Mouse (Mus musculus): ENCODE data around the gene Hoxd11. TPM values are rescaled to one million over a fixed set of nuclear protein-coding genes. Genes with fewer than 3 reads are reported as not detected.

Hoxd11 gene
- polyA plus RNA-seq, 1 experiment from 2014 or later, result not detected

- Histone ChIP-seq H3K4me1 (ENCODE audit: control insufficient read depth, insufficient read depth, low read length) (no peaks in the 10 kb centered on the region), H3K9me3 (replicated peaks; ENCODE audit: control insufficient read depth, low read length) (no peaks in the 10 kb centered on the region), H3K36me3 (ENCODE audit: control insufficient read depth, insufficient read depth, low read length) (no peaks in the 10 kb centered on the region), H3K27ac (ENCODE audit: low read depth, low read length) (no peak overlapping the region), H3K4me3 (ENCODE audit: low read depth, low read length) (no peak overlapping the region), H3K27me3 (ENCODE audit: control insufficient read depth, insufficient read depth, low read length) (peaks cover 96% of the 10 kb centered on the region), H3K9ac (ENCODE audit: low read depth, low read length) (no peak overlapping the region), H3K4me2 (no peak overlapping the region)
- under 1% methylated on average over 18 of the region's 18 CpGs for WGBS (ENCODE audit: insufficient replicate concordance)
- no peak for ATAC-seq (replicated peaks; ENCODE audit: insufficient number of reproducible peaks, low FRiP score, low TSS enrichment)
Measured at GRCm38 (mm10) chr2:74683471-74683951, 4.2 kb downstream of the Hoxd11 start.

- no peak overlapping the region for H3K4me3 ChIP-seq (ENCODE audit: low read depth, low read length)
- no peaks in the 10 kb centered on the region for H3K36me3 ChIP-seq (ENCODE audit: control insufficient read depth, insufficient read depth, low read length)
- H3K4me2 ChIP-seq, result no peak overlapping the region
- no peak overlapping the region for H3K9ac ChIP-seq (ENCODE audit: low read depth, low read length)
- H3K27me3 ChIP-seq (ENCODE audit: control insufficient read depth, insufficient read depth, low read length), result peaks cover 96% of the 10 kb centered on the region
- 3% methylated on average over 12 of the region's 12 CpGs for WGBS (ENCODE audit: insufficient replicate concordance)
- ATAC-seq (replicated peaks; ENCODE audit: insufficient number of reproducible peaks, low FRiP score, low TSS enrichment), result no peak
- no peaks in the 10 kb centered on the region for H3K9me3 ChIP-seq (replicated peaks; ENCODE audit: control insufficient read depth, low read length)
- H3K4me1 ChIP-seq (ENCODE audit: control insufficient read depth, insufficient read depth, low read length), result no peaks in the 10 kb centered on the region
- no peak overlapping the region for H3K27ac ChIP-seq (ENCODE audit: low read depth, low read length)
Measured at GRCm38 (mm10) chr2:74684106-74684505, 4.7 kb downstream of the Hoxd11 start.

GRCm38 (mm10) chr2:74685059-74685603, 5.8 kb downstream of the Hoxd11 start:
- Histone ChIP-seq H3K9ac (ENCODE audit: low read depth, low read length) (no peak overlapping the region), H3K27ac (ENCODE audit: low read depth, low read length) (no peak overlapping the region), H3K4me3 (ENCODE audit: low read depth, low read length) (no peak overlapping the region), H3K9me3 (replicated peaks; ENCODE audit: control insufficient read depth, low read length) (no peaks in the 10 kb centered on the region), H3K4me1 (ENCODE audit: control insufficient read depth, insufficient read depth, low read length) (no peaks in the 10 kb centered on the region), H3K27me3 (ENCODE audit: control insufficient read depth, insufficient read depth, low read length) (peaks cover 96% of the 10 kb centered on the region), H3K36me3 (ENCODE audit: control insufficient read depth, insufficient read depth, low read length) (no peaks in the 10 kb centered on the region), H3K4me2 (no peak overlapping the region)
- no peak for ATAC-seq (replicated peaks; ENCODE audit: insufficient number of reproducible peaks, low FRiP score, low TSS enrichment)
- 13% methylated on average over 4 of the region's 4 CpGs for WGBS (ENCODE audit: insufficient replicate concordance)

GRCm38 (mm10) chr2:74686301-74686987, 7.1 kb downstream of the Hoxd11 start:
- H3K27ac ChIP-seq (ENCODE audit: low read depth, low read length), result no peak overlapping the region
- no peak overlapping the region for H3K4me3 ChIP-seq (ENCODE audit: low read depth, low read length)
- no peaks in the 10 kb centered on the region for H3K9me3 ChIP-seq (replicated peaks; ENCODE audit: control insufficient read depth, low read length)
- peaks cover 92% of the 10 kb centered on the region for H3K27me3 ChIP-seq (ENCODE audit: control insufficient read depth, insufficient read depth, low read length)
- H3K36me3 ChIP-seq (ENCODE audit: control insufficient read depth, insufficient read depth, low read length), result no peaks in the 10 kb centered on the region
- H3K4me2 ChIP-seq, result no peak overlapping the region
- WGBS (ENCODE audit: insufficient replicate concordance), result 5% methylated on average over 17 of the region's 17 CpGs
- peaks cover 4% of the 10 kb centered on the region for H3K4me1 ChIP-seq (ENCODE audit: control insufficient read depth, insufficient read depth, low read length)
- no peak overlapping the region for H3K9ac ChIP-seq (ENCODE audit: low read depth, low read length)
- ATAC-seq (replicated peaks; ENCODE audit: insufficient number of reproducible peaks, low FRiP score, low TSS enrichment), result no peak

GRCm38 (mm10) chr2:74686988-74687697, 7.8 kb downstream of the Hoxd11 start:
- H3K4me1 ChIP-seq (ENCODE audit: control insufficient read depth, insufficient read depth, low read length), result peaks cover 6% of the 10 kb centered on the region
- H3K36me3 ChIP-seq (ENCODE audit: control insufficient read depth, insufficient read depth, low read length), result no peaks in the 10 kb centered on the region
- no peaks in the 10 kb centered on the region for H3K9me3 ChIP-seq (replicated peaks; ENCODE audit: control insufficient read depth, low read length)
- H3K9ac ChIP-seq (ENCODE audit: low read depth, low read length), result no peak overlapping the region
- no peak overlapping the region for H3K27ac ChIP-seq (ENCODE audit: low read depth, low read length)
- H3K4me3 ChIP-seq (ENCODE audit: low read depth, low read length), result no peak overlapping the region
- H3K27me3 ChIP-seq (ENCODE audit: control insufficient read depth, insufficient read depth, low read length), result peaks cover 92% of the 10 kb centered on the region
- H3K4me2 ChIP-seq, result no peak overlapping the region
- no peak for ATAC-seq (replicated peaks; ENCODE audit: insufficient number of reproducible peaks, low FRiP score, low TSS enrichment)
- WGBS (ENCODE audit: insufficient replicate concordance), result under 1% methylated on average over 27 of the region's 27 CpGs

GRCm38 (mm10) chr2:74687698-74688555, 8.6 kb downstream of the Hoxd11 start:
- ATAC-seq (replicated peaks; ENCODE audit: insufficient number of reproducible peaks, low FRiP score, low TSS enrichment), result no peak
- peaks cover 6% of the 10 kb centered on the region for H3K4me1 ChIP-seq (ENCODE audit: control insufficient read depth, insufficient read depth, low read length)
- no peak overlapping the region for H3K4me2 ChIP-seq
- H3K9ac ChIP-seq (ENCODE audit: low read depth, low read length), result no peak overlapping the region
- no peaks in the 10 kb centered on the region for H3K9me3 ChIP-seq (replicated peaks; ENCODE audit: control insufficient read depth, low read length)
- WGBS (ENCODE audit: insufficient replicate concordance), result 1% methylated on average over 31 of the region's 31 CpGs
- H3K36me3 ChIP-seq (ENCODE audit: control insufficient read depth, insufficient read depth, low read length), result no peaks in the 10 kb centered on the region
- no peak overlapping the region for H3K27ac ChIP-seq (ENCODE audit: low read depth, low read length)
- H3K4me3 ChIP-seq (ENCODE audit: low read depth, low read length), result no peak overlapping the region
- H3K27me3 ChIP-seq (ENCODE audit: control insufficient read depth, insufficient read depth, low read length), result peaks cover 90% of the 10 kb centered on the region

GRCm38 (mm10) chr2:74688795-74689573, 9.6 kb downstream of the Hoxd11 start:
- no peak for ATAC-seq (replicated peaks; ENCODE audit: insufficient number of reproducible peaks, low FRiP score, low TSS enrichment)
- H3K9ac ChIP-seq (ENCODE audit: low read depth, low read length), result no peak overlapping the region
- no peaks in the 10 kb centered on the region for H3K9me3 ChIP-seq (replicated peaks; ENCODE audit: control insufficient read depth, low read length)
- WGBS (ENCODE audit: insufficient replicate concordance), result 3% methylated on average over 12 of the region's 12 CpGs
- H3K4me1 ChIP-seq (ENCODE audit: control insufficient read depth, insufficient read depth, low read length), result peaks cover 6% of the 10 kb centered on the region
- no peak overlapping the region for H3K4me3 ChIP-seq (ENCODE audit: low read depth, low read length)
- H3K36me3 ChIP-seq (ENCODE audit: control insufficient read depth, insufficient read depth, low read length), result no peaks in the 10 kb centered on the region
- peaks cover 90% of the 10 kb centered on the region for H3K27me3 ChIP-seq (ENCODE audit: control insufficient read depth, insufficient read depth, low read length)
- no peak overlapping the region for H3K27ac ChIP-seq (ENCODE audit: low read depth, low read length)
- no peak overlapping the region for H3K4me2 ChIP-seq

All from heart, embryonic 11.5 days (tissue).